Mouse (Mus musculus) left cerebral cortex, adult 2 months (tissue): Measurements from ENCODE around the gene Ifnar2. TPM values are rescaled to one million over a fixed set of nuclear protein-coding genes. Genes with fewer than 3 reads are reported as not detected.
A peak's percentile ranks its signal among the peaks of the same experiment; 100 is the strongest.

ENCODE experiments used
- DNase-seq, 2 experiments: peaks; one replicate each; pipeline ENCODE4 v3.0.0; 2021 to 2022; ENCODE audit warnings: low spot score in 2 of 2, mixed read lengths in 1 of 2; ENCODE audit errors: extremely low spot score in 1 of 2
- H3K27ac ChIP-seq: fragments of 200-600 bp; 2 replicates; pipeline ENCODE4 v1.8.1; 2022
- H3K4me3 ChIP-seq: fragments of 200-600 bp; 2 replicates; pipeline ENCODE4 v1.8.1; 2022
- CTCF ChIP-seq: fragments of 200-600 bp; IDR thresholded peaks from 2 replicates; pipeline ENCODE4 v1.8.1; 2022; ENCODE audit warnings: antibody characterized with exemption, mild to moderate bottlenecking, moderate library complexity
- intact Hi-C: fragments of 180-260 bp; cut with DNase I; formaldehyde crosslinking; loops from one replicate; pipeline ENCODE4 v1.15.1; 2025
- total RNA-seq, 2 experiments: library from RNA; stranded (reverse); gene quantifications; 2 replicates each; pipeline ENCODE4 v1.2.3; 2021

The Ifnar2 gene
- total RNA-seq, 2 experiments from 2014 or later, result 20.2 to 20.3 TPM

DNA sequence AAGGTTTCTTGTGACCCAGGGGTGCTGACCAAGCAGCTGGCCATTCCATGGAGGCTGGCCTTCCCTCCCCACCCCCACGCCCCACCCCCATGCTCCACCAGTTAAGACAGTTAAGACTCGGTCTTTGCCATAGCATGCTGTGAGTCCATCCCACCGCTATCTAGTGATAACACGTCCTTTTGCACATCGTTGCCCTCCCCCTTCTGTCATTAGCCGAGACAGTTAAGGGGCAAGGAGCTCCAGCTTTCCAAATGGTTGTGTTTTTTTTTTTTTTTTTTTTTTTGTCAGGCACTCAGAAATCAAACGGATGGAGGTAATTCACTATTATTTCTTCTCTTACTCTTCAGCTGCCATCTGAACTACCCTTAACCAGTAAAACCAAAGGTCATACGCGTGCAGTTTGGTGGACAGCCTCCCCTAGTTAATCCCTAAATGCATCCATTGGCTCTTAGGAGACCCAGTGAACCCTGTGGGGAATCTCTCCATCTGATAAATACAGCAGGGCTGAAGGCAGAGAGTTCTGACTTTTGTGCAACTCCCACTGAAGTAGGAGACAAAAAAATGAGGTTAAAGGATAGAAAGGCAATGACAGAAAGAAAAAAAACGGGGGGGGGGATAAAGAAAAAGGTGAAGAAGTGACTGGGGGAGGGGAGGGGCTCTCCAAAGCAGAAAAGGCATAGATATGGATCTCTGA lies 24.4 kb downstream of the Ifnar2 start:
- no peak overlapping the region for H3K27ac ChIP-seq
- TF ChIP-seq CTCF, result no peak
- no peak for DNase-seq
- intact Hi-C loops, result no loop called here
- H3K4me3 ChIP-seq, result no peak overlapping the region

DNA sequence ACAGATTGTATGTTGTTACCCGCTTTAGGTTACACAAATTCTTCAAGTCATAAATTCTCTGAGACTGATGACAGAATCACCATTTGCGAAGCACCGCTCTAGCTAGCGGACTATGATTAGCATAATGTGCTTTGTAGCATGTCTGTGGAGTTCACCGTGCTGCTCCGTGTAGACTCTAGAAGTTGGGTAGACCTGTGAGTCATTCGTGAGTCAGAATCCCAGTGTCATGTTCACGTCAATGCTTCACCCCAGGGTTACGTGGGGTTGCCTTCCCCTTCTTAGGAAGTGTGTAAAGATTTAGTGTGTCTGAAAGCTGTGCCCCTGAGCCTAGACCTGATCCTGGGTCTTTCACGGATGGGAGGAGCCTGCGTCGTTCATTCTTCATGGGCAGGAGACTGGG lies 25.4 kb downstream of the Ifnar2 start:
- Histone ChIP-seq H3K4me3 (no peak overlapping the region), H3K27ac (no peak overlapping the region)
- intact Hi-C loops, result no loop called here
- no peak for DNase-seq
- no peak for TF ChIP-seq CTCF

DNA sequence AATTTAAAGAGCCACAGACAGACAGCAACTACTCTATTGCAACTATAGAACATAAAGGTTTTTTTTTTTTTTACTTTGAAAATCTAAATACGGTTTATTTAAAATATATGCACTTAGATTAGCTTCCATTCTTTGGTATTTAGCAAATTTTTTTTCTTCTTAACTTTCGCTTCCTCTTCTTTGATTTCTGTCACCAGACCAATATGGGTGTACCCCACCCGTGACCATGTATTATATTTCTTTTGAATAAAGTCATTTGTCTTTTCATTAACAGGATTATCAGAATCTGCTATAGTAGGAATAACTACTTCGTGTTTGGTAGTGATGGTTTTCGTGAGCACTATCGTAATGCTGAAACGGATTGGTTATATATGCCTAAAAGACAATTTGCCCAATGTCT lies 26.4 kb downstream of the Ifnar2 start:
- DNase-seq, result no peak
- no peak for TF ChIP-seq CTCF
- Histone ChIP-seq H3K27ac (no peak overlapping the region), H3K4me3 (no peak overlapping the region)
- intact Hi-C loops, result no loop called here

DNA sequence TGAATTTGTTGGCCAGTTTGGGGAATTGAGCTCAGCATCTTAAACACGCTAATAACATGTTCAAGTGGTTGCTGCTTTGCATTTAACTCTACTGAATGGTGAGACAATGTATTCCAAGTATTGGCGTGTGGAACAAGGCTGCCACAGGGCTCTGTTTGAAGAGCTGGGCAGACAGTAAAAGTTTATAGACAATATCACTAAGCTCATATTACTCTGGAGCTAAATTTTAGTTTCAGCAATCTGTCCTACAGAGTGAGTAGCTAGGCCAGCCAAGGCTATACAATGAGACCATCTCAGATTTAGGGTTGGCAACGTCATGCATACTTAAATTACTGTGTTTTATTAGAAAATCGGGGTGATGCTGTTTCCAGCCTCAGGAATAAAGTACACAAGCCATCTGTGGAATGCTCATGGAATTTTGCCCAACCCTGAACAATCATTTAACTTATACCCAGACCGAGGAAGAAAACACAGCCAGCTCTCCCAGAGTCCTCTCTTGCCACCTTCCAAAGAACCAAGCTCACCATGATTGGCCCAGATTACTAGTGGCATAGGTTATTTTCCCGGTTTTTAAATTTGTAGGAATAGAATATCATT lies 29.1 kb downstream of the Ifnar2 start:
- no peak for TF ChIP-seq CTCF
- no peak for DNase-seq
- Histone ChIP-seq H3K27ac (no peak overlapping the region), H3K4me3 (no peak overlapping the region)
- intact Hi-C loops, result no loop called here

DNA sequence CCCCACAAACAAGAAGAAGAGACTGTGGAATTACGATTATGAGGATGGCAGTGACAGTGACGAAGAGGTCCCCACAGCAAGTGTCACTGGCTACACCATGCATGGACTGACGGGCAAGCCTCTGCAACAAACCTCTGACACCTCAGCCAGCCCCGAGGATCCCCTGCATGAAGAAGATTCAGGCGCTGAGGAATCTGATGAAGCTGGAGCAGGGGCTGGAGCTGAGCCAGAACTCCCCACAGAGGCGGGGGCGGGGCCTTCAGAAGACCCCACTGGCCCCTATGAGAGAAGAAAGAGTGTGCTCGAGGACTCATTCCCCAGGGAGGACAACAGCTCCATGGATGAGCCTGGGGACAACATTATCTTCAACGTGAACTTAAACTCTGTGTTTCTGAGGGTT lies 31.2 kb downstream of the Ifnar2 start:
- no peak for TF ChIP-seq CTCF
- no peak for DNase-seq
- Histone ChIP-seq H3K4me3 (no peak overlapping the region), H3K27ac (no peak overlapping the region)
- intact Hi-C loops, result no loop called here

DNA sequence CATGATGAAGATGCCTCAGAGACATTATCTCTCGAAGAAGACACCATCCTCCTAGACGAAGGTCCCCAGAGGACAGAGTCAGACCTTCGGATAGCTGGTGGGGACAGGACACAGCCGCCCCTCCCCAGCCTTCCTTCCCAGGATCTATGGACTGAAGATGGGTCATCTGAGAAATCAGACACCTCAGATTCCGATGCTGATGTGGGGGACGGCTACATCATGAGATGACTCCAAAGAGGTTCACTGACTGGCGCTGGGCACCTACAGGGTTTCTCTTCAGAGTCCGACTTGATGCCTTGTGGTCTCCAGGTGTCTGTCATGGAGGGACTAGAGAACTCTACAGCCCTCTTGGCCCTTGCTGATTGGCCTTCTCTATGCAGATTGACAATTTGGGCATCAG lies 31.6 kb downstream of the Ifnar2 start:
- DNase-seq, result no peak
- intact Hi-C loops, result no loop called here
- no peak for TF ChIP-seq CTCF
- Histone ChIP-seq H3K4me3 (no peak overlapping the region), H3K27ac (no peak overlapping the region)

DNA sequence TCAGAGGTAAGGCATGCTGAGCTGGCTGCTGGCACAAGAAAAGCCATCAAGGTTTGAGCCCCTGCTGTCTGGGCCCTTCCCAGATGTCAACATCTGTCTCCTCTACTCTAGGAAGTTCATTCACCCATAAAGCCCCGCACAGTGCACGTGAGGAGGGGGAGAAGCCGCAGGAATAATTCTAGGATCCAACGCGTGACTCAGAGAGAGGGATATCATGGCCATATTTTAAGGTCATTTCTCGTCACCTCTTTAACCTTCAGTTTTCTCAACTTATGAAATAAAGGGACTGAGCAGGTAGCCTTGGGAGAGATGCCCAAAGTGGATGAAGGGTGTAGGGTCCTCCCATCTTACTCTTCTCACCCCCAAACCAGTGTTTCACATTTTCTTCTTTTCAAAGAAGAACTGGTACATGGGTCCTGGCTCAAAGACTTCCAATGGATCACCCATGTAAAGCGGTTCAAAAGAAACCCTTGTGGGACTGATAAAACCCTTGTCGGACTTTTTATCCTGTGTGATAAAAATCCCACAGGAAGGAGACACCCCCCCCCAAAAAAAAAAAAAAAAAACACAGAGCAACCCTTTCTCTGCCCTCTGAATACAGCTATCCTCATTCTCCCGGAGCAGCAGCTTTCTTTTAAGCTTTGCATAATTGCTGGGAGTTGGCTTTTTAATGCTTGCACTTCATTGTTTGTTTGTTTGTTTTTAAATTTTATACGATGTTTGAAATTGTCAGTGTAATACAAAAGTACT lies 32.4 kb downstream of the Ifnar2 start:
- Histone ChIP-seq H3K27ac (no peak overlapping the region), H3K4me3 (no peak overlapping the region)
- no peak for DNase-seq
- intact Hi-C loops, result loop anchor here (5.0 kb wide), 1 partner anchor 82 kb away; the partner anchor contains the start of gene Ifnar1
- no peak for TF ChIP-seq CTCF

DNA sequence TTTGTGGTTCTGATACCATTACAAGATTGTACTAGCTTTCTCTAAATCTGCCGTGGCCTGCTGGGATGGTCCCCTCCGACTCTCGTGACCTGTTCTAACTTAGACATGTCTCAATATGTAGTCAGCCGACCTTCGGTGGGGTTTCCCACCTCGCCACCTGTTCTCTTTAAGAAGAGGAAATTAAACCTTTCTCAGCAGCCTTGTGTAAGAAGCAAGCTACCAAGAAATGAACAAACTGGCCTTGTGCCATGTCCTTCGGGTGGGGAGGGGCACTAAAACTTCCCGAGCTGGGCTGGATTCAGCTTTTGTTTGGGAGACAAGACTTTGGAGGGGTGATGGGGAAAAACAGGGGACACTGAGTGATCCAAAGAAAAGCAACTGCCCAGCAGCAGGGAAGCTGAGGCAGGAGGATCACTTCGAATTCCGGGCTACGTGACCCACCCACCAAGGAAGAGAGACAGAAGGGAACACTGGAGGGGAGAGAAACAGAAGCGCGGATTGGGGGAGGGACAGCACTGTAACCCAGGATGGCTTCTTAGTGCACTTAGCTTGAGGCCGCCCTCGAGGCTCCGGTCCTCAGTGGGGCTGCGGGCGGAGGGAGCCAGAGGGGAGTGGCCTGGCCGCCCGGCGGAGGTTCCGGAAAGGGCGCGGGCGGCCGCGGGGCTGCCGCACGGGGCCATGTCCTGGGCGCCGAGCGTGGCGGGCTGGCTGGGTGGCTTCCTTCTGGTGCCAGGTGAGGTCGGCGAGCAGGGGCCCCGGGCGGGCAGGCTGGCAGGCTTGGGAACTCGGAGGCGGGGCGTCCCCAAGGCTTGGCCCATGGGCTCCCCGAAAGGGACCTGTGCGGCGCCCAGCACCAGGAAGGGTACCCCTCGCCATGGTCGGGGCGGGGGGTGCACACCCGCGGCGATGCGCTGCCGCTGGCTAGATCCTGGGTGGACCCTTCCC lies 33.3 kb downstream of the Ifnar2 start, which contains the start of gene Il10rb:
Gene Il10rb (plus strand): TSS at position 525 of the 945 bp plus-strand sequence.
- intact Hi-C loops, result loop anchor here (5.0 kb wide), 1 partner anchor 81 kb away; the partner anchor contains the start of gene Ifnar1
- peak within 1 kb of the TSS; percentile 90 for H3K27ac ChIP-seq
- TF ChIP-seq CTCF, result no peak
- H3K4me3 ChIP-seq, result peak within 1 kb of the TSS; percentile 67
- DNase-seq, result peak; percentile 39 to 43

DNA sequence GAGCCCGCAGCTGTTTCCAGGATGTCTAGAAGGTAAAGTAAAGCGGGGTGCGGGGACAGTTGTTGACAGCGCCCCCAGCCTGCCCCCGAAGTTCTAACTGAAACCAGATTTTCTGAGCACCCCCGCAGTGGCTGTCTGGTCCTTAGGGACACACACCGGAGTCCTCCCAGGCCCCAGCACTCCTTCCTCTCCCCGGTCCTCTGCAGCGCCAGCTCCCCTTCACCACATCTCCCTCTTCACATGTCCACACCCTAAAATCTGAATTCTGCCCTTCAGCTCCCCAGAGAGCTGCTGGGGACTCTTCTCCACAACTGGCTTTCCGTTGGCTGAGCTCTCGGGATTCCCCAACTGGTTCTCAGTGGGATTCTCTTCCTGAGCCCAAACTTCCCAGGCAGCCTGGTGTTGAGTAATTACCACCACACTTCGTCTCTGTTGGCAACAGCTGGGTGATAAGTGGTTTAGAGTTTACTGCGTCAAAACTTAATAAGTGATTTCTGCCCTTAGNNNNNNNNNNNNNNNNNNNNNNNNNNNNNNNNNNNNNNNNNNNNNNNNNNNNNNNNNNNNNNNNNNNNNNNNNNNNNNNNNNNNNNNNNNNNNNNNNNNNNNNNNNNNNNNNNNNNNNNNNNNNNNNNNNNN lies 34.1 kb downstream of the Ifnar2 start:
- peak in 1 of 2 experiments; percentile 33 for DNase-seq
- peak overlapping the region; percentile 67 for H3K4me3 ChIP-seq
- peak overlapping the region; percentile 90 for H3K27ac ChIP-seq
- intact Hi-C loops, result loop anchor here (5.0 kb wide), 1 partner anchor 81 kb away; the partner anchor contains the start of gene Ifnar1
- no peak for TF ChIP-seq CTCF

DNA sequence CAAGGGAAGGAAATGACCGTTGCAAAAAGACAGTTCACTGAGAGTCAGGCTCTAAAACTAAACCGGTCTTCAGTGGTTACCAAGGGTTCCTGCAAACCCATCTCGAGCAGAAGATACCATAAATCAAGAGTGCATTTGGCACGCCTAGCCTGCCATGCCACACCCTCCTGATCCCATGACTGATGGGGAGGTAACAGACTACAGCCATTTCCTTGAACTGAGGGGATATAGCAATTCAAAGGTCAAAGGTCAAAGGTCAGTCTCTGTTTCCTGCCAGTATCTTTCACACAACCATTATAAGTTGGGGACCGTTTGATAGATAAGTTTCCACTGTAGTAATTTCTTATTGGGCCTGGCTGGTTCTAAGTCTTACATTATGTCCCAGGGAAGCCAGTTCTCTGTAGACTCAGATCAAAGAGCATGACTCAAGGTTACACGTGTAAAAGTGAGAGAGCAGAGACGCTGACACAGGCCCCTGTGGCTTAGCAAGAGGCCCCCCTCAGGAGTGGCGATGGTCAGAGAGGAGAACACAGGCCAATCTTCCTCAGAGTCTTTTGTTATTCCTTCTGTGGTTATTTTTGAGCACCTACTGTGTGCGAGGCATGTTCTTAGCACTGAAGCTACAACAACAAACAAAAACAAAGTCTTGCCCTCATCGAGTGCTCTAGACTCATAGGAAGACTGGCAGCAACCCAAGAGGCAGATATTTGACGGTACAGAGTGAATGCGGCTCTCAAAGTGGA lies 40.7 kb downstream of the Ifnar2 start:
- intact Hi-C loops, result loop anchor here (2.0 kb wide), 1 partner anchor 52 kb away; no protein-coding TSS in a partner anchor
- H3K27ac ChIP-seq, result no peak overlapping the region
- no peak overlapping the region for H3K4me3 ChIP-seq
- DNase-seq, result no peak
- TF ChIP-seq CTCF, result no peak
